Mouse (Mus musculus) heart, postnatal 0 days (tissue): ENCODE results near the gene Mcl1. TPM values are rescaled to one million over a fixed set of nuclear protein-coding genes. Genes with fewer than 3 reads are reported as not detected.

Experiments used
- ATAC-seq: fragments of 200-750 bp; cut with Nextera tagmentation; 2 replicates; pipeline ENCODE4 v1.8.0; 2017; ENCODE audit warnings: low read depth, moderate number of reproducible peaks, moderate library complexity; ENCODE audit not compliant: insufficient read depth
- DNase-seq: peaks from one replicate; pipeline ENCODE4 v3.0.0-alpha.2; 2016; ENCODE audit warnings: low spot score
- H3K27ac ChIP-seq: fragments of 300-500 bp; sonication (generic); 2 replicates; pipeline ENCODE4 v1.5.1; 2014; ENCODE audit warnings: low read depth, mild to moderate bottlenecking
- H3K27me3 ChIP-seq: fragments of 300-500 bp; sonication (generic); 2 replicates; pipeline ENCODE4 v1.6.1; 2014; ENCODE audit warnings: low read length, mixed read lengths; ENCODE audit not compliant: control insufficient read depth, insufficient read depth
- H3K36me3 ChIP-seq: fragments of 300-500 bp; sonication (generic); replicated peaks from 2 replicates; pipeline ENCODE4 v1.6.1; 2014; ENCODE audit warnings: low read length, mixed read lengths; ENCODE audit not compliant: control insufficient read depth, insufficient read depth
- H3K4me1 ChIP-seq: fragments of 300-500 bp; sonication (generic); 2 replicates; pipeline ENCODE4 v1.6.1; 2014; ENCODE audit warnings: antibody characterized with exemption; ENCODE audit not compliant: control insufficient read depth, insufficient read depth
- H3K4me2 ChIP-seq: fragments of 300-500 bp; sonication (generic); 2 replicates; pipeline ENCODE4 v1.6.1; 2014; ENCODE audit warnings: low read depth, mild to moderate bottlenecking, low read length, moderate library complexity
- H3K4me3 ChIP-seq: fragments of 300-500 bp; sonication (generic); 2 replicates; pipeline ENCODE4 v1.5.1; 2014; ENCODE audit warnings: low read depth, low read length
- H3K9ac ChIP-seq: fragments of 300-500 bp; sonication (generic); replicated peaks from 2 replicates; pipeline ENCODE4 v1.6.1; 2014; ENCODE audit warnings: low read depth, low read length, mixed read lengths
- H3K9me3 ChIP-seq: fragments of 300-500 bp; sonication (generic); replicated peaks from 2 replicates; pipeline ENCODE4 v1.6.1; 2016; ENCODE audit warnings: low read length; ENCODE audit not compliant: control insufficient read depth
- CTCF ChIP-seq: IDR thresholded peaks from 2 replicates; pipeline ENCODE4 v1.5.1; 2016; ENCODE audit warnings: antibody characterized with exemption, control low read depth, low read depth
- EP300 ChIP-seq: IDR thresholded peaks from 2 replicates; pipeline ENCODE4 v1.6.1; 2016; ENCODE audit warnings: antibody characterized with exemption, low read depth
- WGBS: fragments of 180-500 bp; shearing (Covaris S2); extraction: QIAGEN DNeasy Blood & Tissue Kit; methylation state at CpG from one replicate; pipeline ENCODE4 v1.1.7; 2014; 5-methylcytosine and 5-hydroxymethylcytosine counted together
- polyA plus RNA-seq: library from polyadenylated mRNA; unstranded; fragments of >200 nt; fragmentation: Nextera tagmentation; extraction: Ambion mirVana; gene quantifications from 2 replicates; pipeline ENCODE4 v1.2.1, GENCODE M21; 2015
- total RNA-seq: library from RNA; depleted of rRNA; stranded (reverse); fragments of >200 nt; gene quantifications from 2 replicates; pipeline ENCODE4 v1.2.3, GENCODE M21; 2014; ENCODE audit warnings: low replicate concordance

The Mcl1 gene
- total and polyA plus RNA-seq, 2 experiments from 2014 or later = 50.1 to 278 TPM

DNA sequence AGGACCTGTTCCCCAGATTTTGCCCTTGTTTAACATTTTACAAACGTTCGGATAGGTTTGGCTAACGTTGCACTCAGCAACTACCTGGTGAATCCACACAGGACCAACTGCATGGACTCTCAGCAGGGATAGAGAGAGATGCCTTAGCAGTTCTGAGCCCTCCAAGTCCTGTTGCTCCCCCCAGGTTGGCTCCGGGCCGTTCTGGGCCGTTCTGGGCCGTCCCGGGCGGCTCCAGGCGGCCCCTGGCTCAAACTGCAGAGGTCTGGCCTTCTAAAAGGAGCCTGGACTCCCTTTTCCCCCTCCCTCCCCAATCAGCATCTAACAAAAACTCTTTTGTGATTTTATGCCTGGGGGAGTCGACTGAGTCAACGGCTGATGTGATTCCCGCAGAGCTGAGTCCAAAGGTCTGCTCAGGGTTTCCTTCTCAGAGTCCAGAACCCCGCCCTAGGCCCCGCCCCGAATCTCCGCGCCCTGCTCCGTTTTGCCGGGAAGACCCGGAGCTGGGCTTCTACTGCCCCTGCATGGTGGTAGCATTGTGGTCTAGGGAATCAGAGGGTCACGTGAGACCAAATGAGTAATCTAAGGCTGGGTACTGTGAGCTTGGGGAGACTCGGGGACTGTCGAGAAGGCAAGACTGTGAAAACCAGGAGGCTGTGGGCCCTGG is 43.4 kb downstream of the Mcl1 start:
- Histone ChIP-seq H3K9me3 (no peaks in the 10 kb centered on the region), H3K36me3 (no peaks in the 10 kb centered on the region), H3K4me2 (peak overlapping the region; percentile 62), H3K4me1 (peaks cover 19% of the 10 kb centered on the region), H3K27ac (peak overlapping the region; percentile 82), H3K4me3 (peak overlapping the region; percentile 31), H3K27me3 (no peaks in the 10 kb centered on the region), H3K9ac (peak overlapping the region; percentile 49)
- no peak for TF ChIP-seq EP300
- peak; percentile 46 for TF ChIP-seq CTCF
- WGBS = 10% methylated on average over 24 of the region's 24 CpGs
- peak; percentile 90 for ATAC-seq
- peak; percentile 84 for DNase-seq

DNA sequence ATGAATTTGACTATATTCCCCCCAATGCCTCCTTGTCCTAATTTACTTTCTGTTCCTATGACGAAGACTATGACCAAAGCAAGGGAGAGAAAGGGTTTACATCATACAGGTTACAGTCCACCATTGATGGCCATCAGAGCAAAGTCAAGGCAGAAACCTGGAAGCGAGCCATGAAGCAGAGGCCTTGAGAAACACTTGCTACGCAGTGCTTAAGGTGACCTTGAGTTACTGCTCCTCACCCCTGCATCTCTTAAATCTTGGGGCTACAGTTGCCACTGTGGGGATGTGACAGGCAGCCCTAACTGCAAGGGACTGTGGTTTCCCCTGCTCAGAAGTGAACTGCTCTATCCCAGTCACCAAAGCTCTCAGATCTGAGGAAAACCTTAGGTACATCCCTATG is 44.7 kb downstream of the Mcl1 start:
- H3K4me3 ChIP-seq = no peak overlapping the region
- H3K27ac ChIP-seq = no peak overlapping the region
- no peaks in the 10 kb centered on the region for H3K36me3 ChIP-seq
- ATAC-seq (no peak), DNase-seq (no peak)
- H3K27me3 ChIP-seq = no peaks in the 10 kb centered on the region
- H3K9me3 ChIP-seq = no peaks in the 10 kb centered on the region
- H3K9ac ChIP-seq = no peak overlapping the region
- no peak overlapping the region for H3K4me2 ChIP-seq
- H3K4me1 ChIP-seq = peaks cover 19% of the 10 kb centered on the region
- 84% methylated on average over 3 of the region's 3 CpGs for WGBS
- TF ChIP-seq EP300 (no peak), CTCF (no peak)

DNA sequence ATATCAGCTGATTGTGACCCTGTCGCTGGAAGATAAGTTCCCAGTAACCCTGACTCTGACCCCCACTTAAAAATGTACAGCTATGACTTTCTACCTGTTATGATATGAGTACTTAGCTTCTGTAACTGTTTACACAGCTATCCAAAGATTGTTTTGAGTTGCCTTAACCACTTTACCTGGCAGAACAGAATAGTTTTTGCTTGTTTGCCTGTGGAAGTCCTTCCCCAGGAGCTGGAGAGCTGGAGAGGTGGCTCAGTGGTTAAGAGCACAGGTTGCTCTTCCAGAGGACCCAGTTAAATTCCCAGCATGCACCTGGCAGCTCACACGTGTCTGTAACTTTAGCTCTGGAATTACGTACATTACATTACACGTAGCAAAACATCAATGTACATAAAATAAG is 46.0 kb downstream of the Mcl1 start:
- TF ChIP-seq CTCF = no peak
- TF ChIP-seq EP300 = no peak
- ATAC-seq (no peak), DNase-seq (no peak)
- H3K4me1 ChIP-seq = peaks cover 19% of the 10 kb centered on the region
- H3K4me2 ChIP-seq = no peak overlapping the region
- no peak overlapping the region for H3K27ac ChIP-seq
- H3K9ac ChIP-seq = no peak overlapping the region
- no peak overlapping the region for H3K4me3 ChIP-seq
- WGBS = 83% methylated on average over 4 of the region's 4 CpGs
- H3K9me3 ChIP-seq = no peaks in the 10 kb centered on the region
- H3K27me3 ChIP-seq = no peaks in the 10 kb centered on the region
- H3K36me3 ChIP-seq = no peaks in the 10 kb centered on the region

DNA sequence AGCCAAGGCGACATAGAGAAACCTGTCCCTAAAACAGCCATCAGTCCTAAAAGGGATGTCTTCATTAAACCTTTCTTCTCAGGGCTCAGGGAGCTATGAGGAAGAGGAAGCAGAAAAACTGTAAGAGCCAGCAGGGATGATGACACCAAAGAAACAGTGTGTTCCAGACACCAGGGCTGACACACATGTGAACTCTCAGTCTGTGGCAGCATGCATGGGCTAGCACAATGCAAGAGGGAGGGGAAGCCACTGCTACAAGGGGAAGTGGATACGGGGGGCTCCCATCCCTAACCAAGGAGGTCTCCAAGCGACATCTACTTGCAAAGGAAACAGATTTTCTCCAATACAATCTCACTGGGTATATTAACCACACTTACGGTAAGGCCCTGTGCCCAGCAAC is 47.7 kb downstream of the Mcl1 start:
- Histone ChIP-seq H3K4me1 (peaks cover 8% of the 10 kb centered on the region), H3K9ac (no peak overlapping the region), H3K36me3 (no peaks in the 10 kb centered on the region), H3K4me2 (no peak overlapping the region), H3K9me3 (no peaks in the 10 kb centered on the region), H3K27me3 (no peaks in the 10 kb centered on the region), H3K27ac (no peak overlapping the region), H3K4me3 (no peak overlapping the region)
- TF ChIP-seq CTCF (no peak), EP300 (no peak)
- DNase-seq = no peak
- no peak for ATAC-seq
- 88% methylated on average over 4 of the region's 4 CpGs for WGBS

DNA sequence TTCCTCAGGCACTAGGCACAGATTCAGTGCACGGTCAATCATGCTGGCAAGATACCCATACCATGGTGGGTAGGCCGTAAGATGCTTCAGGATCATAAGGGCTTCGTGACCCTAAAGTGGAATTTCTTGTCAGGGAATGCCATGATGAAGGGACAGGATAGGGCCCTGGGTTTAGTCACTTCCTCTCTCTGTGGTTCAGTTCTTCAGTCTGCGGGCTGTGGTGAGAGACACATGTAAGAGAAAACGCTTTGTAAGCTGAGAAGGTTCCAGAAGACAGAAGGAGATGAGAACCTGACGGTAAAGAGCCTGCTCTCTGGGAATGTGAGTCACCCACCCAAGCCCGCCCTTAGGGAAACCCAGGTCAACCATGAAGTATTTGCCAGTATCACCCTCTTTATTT is 48.9 kb downstream of the Mcl1 start:
- H3K4me1 ChIP-seq = no peaks in the 10 kb centered on the region
- H3K36me3 ChIP-seq = no peaks in the 10 kb centered on the region
- WGBS = 83% methylated on average over 7 of the region's 7 CpGs
- no peak for ATAC-seq
- no peak overlapping the region for H3K27ac ChIP-seq
- H3K4me2 ChIP-seq = no peak overlapping the region
- H3K9me3 ChIP-seq = no peaks in the 10 kb centered on the region
- H3K4me3 ChIP-seq = no peak overlapping the region
- no peaks in the 10 kb centered on the region for H3K27me3 ChIP-seq
- H3K9ac ChIP-seq = no peak overlapping the region
- DNase-seq = no peak
- no peak for TF ChIP-seq CTCF
- no peak for TF ChIP-seq EP300

DNA sequence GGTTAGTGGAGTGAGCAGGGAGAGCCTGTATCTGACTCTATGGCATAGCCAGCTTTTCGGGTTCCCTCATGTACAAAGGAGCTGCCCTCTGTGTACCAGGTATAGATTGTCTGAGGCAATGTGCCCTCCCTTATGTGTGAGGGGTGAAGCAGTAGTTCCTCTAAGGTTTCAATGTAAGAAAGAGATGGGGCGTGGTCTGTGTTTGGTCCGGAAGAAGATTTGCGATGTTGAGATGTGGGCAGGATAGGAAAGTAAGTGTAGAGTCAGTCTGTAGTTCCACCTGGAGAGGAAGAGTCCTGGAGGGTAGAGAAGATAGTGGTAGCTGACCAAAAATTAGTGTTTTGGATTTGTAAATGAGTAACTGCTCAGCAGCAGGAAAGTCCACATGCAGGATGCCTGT is 50.5 kb downstream of the Mcl1 start:
- no peak overlapping the region for H3K4me3 ChIP-seq
- H3K4me1 ChIP-seq = no peaks in the 10 kb centered on the region
- no peaks in the 10 kb centered on the region for H3K27me3 ChIP-seq
- TF ChIP-seq EP300 (no peak), CTCF (no peak)
- H3K27ac ChIP-seq = no peak overlapping the region
- no peak for ATAC-seq
- DNase-seq = no peak
- no peak overlapping the region for H3K9ac ChIP-seq
- H3K9me3 ChIP-seq = no peaks in the 10 kb centered on the region
- no peak overlapping the region for H3K4me2 ChIP-seq
- WGBS = 93% methylated on average over 4 of the region's 4 CpGs
- H3K36me3 ChIP-seq = no peaks in the 10 kb centered on the region
